Mouse (Mus musculus) G1E (cell line): Measurements from ENCODE around the gene Zc3h12d. TPM values are rescaled to one million over a fixed set of nuclear protein-coding genes. Genes with fewer than 3 reads are reported as not detected.
A peak's percentile ranks its signal among the peaks of the same experiment; 100 is the strongest.
"Not testable (repeated sequence)": the region's sequence is repeated elsewhere in the genome, so short reads cannot be mapped to it uniquely, and the experiment has no call there.

Experiments
- ATAC-seq: 2 replicates; pipeline ENCODE4 v1.8.0; 2016; ENCODE audit warnings: mild to moderate bottlenecking; ENCODE audit not compliant: insufficient number of reproducible peaks, poor library complexity, low FRiP score, severe bottlenecking; ENCODE audit errors: extremely low read depth
- DNase-seq: peaks from one replicate; pipeline ENCODE4 v3.0.0; 2012; ENCODE audit warnings: low spot score
- H3K27me3 ChIP-seq: 2 replicates; pipeline ENCODE4 v1.6.1; 2012; ENCODE audit warnings: mild to moderate bottlenecking, low read length, inconsistent platforms; ENCODE audit not compliant: insufficient read depth
- H3K36me3 ChIP-seq: replicated peaks from 2 replicates; pipeline ENCODE3; 2012; ENCODE audit warnings: mild to moderate bottlenecking, inconsistent platforms
- H3K4me1 ChIP-seq: 2 replicates; pipeline ENCODE4 v1.6.1; 2012; ENCODE audit warnings: low read depth, low read length, inconsistent platforms, mixed read lengths; ENCODE audit not compliant: insufficient read depth
- H3K4me3 ChIP-seq: 2 replicates; pipeline ENCODE4 v1.5.1; 2012; ENCODE audit warnings: low read depth, mild to moderate bottlenecking, inconsistent platforms, low read length, moderate library complexity, mixed read lengths
- H3K9me3 ChIP-seq: replicated peaks from 2 replicates; pipeline ENCODE4 v1.6.1; 2012; ENCODE audit warnings: inconsistent platforms
- CTCF ChIP-seq: IDR thresholded peaks from 2 replicates; pipeline ENCODE4 v1.5.1; 2012; ENCODE audit warnings: low read depth, low read length, inconsistent platforms, mixed read lengths
- GATA1 ChIP-seq: IDR thresholded peaks from 2 replicates; pipeline ENCODE4 v1.6.1; 2012; ENCODE audit warnings: borderline replicate concordance, low read length, inconsistent platforms, mixed read lengths
- GATA2 ChIP-seq: IDR thresholded peaks from 2 replicates; pipeline ENCODE4 v1.6.1; 2012; ENCODE audit warnings: low read depth, low read length, inconsistent platforms, borderline replicate concordance
- POLR2AphosphoS5 ChIP-seq: IDR thresholded peaks from 2 replicates; pipeline ENCODE4 v1.6.1; 2012; ENCODE audit warnings: low read depth, low read length, inconsistent platforms; ENCODE audit not compliant: insufficient replicate concordance
- TAL1 ChIP-seq: conservative IDR thresholded peaks from 2 replicates; pipeline ENCODE4 v1.6.1; 2012; ENCODE audit warnings: low read depth, low read length, inconsistent platforms, mixed read lengths
- polyA plus RNA-seq: library from polyadenylated mRNA; stranded (reverse); fragments of >175 nt; gene quantifications from 2 replicates; pipeline ENCODE4 v1.2.3, GENCODE M21; 2012
- total RNA-seq, 2 experiments: library from RNA; stranded (forward) in 1 of 2; stranded (reverse) in 1 of 2; fragments of 200-1000 nt in 1 of 2; fragments of >200 nt in 1 of 2; fragmentation: Nextera tagmentation in 1 of 2; gene quantifications; 2 replicates each; pipeline ENCODE4 v1.2.3; 2014 to 2017

Zc3h12d gene
- total and polyA plus RNA-seq, 3 experiments, result under 0.01 TPM; not detected in 2

DNA sequence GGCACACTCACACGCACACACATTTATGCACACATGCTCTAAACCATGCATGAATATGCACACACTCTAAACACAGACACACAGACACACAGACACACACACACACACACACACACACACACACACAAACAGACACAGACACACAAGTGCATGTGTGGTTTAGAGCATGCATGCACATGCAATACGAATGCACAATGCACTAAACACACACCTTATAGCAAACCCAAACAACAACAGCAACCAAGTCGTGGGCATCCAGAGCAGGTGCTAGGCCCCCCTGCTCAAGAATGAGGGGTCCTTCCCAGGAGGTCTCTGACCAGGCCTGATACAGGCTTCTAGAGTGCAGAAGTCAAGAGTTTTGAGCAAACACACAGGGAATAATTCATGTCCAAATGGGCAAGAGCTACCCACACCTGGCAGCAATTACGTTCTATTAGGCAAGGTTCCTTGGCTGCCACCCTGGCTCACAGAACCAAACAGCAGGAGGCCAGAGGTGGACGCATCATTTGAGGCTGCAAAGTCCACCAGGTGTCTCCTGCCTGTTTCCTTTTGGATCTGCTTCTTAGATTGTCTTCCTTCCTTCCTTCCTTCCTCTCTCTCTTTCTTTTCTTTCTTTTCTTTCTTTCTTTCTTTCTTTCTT, 39.2 kb downstream of the Zc3h12d start:
- DNase-seq (no peak), ATAC-seq (no peak)
- Histone ChIP-seq H3K36me3 (no peaks in the 10 kb centered on the region), H3K27me3 (peaks cover 8% of the 10 kb centered on the region; the same call in 1 of the 2 replicates), H3K4me1 (no peaks in the 10 kb centered on the region), H3K9me3 (no peaks in the 10 kb centered on the region), H3K4me3 (no peak overlapping the region)
- TF ChIP-seq POLR2AphosphoS5, result no peak
- TF ChIP-seq GATA2, result no peak
- no peak for TF ChIP-seq GATA1

GRCm38 (mm10) chr10:7874194-7874593, 41.9 kb downstream of the Zc3h12d start:
- Histone ChIP-seq H3K9me3 (no peaks in the 10 kb centered on the region), H3K36me3 (no peaks in the 10 kb centered on the region), H3K4me1 (no peaks in the 10 kb centered on the region), H3K27me3 (peaks cover 3% of the 10 kb centered on the region; the same call in 1 of the 2 replicates), H3K4me3 (no peak overlapping the region)
- DNase-seq (no peak), ATAC-seq (no peak)
- no peak for TF ChIP-seq POLR2AphosphoS5
- no peak for TF ChIP-seq TAL1
- no peak for TF ChIP-seq GATA2
- TF ChIP-seq GATA1, result no peak
- no peak for TF ChIP-seq CTCF

- not testable (repeated sequence) for H3K4me1 ChIP-seq, H3K27me3 ChIP-seq, ATAC-seq, H3K4me3 ChIP-seq, DNase-seq, H3K9me3 ChIP-seq, H3K36me3 ChIP-seq
Observed at GRCm38 (mm10) chr10:7880283-7880682, 48.0 kb downstream of the Zc3h12d start.

DNA sequence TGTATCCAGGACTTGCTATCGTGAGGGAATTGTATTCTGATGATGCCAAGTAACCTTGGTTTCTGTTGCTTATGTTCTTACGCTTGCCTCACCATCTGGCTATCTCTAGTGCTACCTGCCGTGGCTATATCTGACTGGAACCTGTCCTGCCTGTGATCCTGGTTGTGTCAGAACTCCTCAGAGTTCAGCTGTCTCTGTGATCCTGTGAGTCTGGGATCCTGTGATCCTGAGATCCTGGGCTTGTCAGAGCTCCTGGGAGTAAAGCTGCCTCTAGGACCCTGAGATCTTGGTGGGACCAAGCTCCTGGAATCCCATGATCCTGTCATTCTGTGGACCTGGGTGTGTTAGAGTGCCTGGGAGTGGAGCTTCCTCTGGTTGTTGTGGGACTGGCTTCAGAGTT, 49.7 kb downstream of the Zc3h12d start:
- ATAC-seq (no peak), DNase-seq (no peak)
- H3K27me3 ChIP-seq, result peaks cover 6% of the 10 kb centered on the region; the same call in 1 of the 2 replicates
- H3K4me3 ChIP-seq, result no peak overlapping the region
- no peaks in the 10 kb centered on the region for H3K4me1 ChIP-seq
- TF ChIP-seq CTCF, result no peak
- no peak for TF ChIP-seq GATA2
- no peak for TF ChIP-seq POLR2AphosphoS5
- TF ChIP-seq TAL1, result no peak
- no peak for TF ChIP-seq GATA1
- no peaks in the 10 kb centered on the region for H3K9me3 ChIP-seq
- no peaks in the 10 kb centered on the region for H3K36me3 ChIP-seq

DNA sequence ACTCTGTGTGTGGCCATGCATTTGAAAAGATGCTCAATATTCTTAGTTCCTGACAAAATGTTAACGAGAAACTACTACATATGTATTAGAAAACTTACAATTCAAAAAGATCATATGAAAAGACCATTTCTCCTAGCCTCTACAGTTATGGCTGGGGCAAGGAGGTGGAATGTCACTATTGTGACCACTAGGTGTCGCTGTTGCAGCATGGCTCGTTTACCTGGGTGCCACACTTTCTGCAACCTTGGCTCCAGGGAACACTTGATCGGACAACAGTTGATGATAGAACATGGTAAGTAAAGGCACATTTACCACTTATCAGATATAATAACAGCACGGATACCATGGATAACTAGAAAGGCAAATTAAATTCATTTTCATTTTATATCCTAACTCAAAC, 51.3 kb downstream of the Zc3h12d start:
- Histone ChIP-seq H3K4me1 (no peaks in the 10 kb centered on the region), H3K27me3 (peaks cover 6% of the 10 kb centered on the region; the same call in 1 of the 2 replicates), H3K36me3 (no peaks in the 10 kb centered on the region), H3K9me3 (no peaks in the 10 kb centered on the region), H3K4me3 (no peak overlapping the region)
- DNase-seq (peak; percentile 41), ATAC-seq (peak; percentile 66; the same call in 1 of the 2 replicates)
- TF ChIP-seq GATA1 (no peak), CTCF (peak; percentile 82)

GRCm38 (mm10) chr10:7888256-7888868, 56.1 kb downstream of the Zc3h12d start:
- H3K36me3 ChIP-seq, result no peaks in the 10 kb centered on the region
- H3K27me3 ChIP-seq, result peaks cover 2% of the 10 kb centered on the region; the same call in 1 of the 2 replicates
- H3K4me1 ChIP-seq, result no peaks in the 10 kb centered on the region
- no peak overlapping the region for H3K4me3 ChIP-seq
- no peak for TF ChIP-seq GATA1
- ATAC-seq, result no peak
- no peaks in the 10 kb centered on the region for H3K9me3 ChIP-seq
- DNase-seq, result no peak
